7 mouse cellular contexts compared by ENCODE assay signal in the genomic region with DNA sequence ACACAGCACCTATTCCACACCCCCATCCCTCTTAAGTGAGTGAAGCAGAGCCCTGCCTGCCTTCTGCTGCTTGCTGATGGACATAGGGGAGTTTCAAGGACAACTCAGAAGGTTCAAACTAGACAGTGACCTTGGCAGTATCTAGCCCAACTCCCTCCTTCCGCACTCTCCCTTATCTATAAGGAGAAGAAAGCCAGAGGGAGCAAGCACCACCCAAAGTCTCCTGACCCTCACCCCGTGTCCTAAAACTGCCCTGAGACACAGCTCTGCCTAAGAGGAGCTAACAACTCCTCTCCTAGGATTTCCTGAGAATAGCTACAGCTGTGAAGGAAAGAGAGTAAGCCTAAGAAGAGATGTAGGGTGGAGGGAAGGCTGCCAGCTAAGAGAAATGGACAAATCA.
"Had no signal": no experiment of that assay in that cellular context is flagged by ENCODE, and none has a peak within 500 bp of the region (broad histone marks: within the 10 kb centered on the region; RNA-seq: fewer than 3 reads in every experiment).

No protein-coding gene starts in this region.

- H3K27ac ChIP-seq: limb, embryonic 12.5 days; lung, embryonic 15.5 days; macrophage; midbrain, embryonic 12.5 days; stomach, embryonic 15.5 days had no signal

- DNase-seq: thymus, adult 18-20 months had no signal

- H3K4me3 ChIP-seq: limb, embryonic 12.5 days; lung, embryonic 15.5 days; megakaryocyte, embryonic 14.5 days; midbrain, embryonic 12.5 days; stomach, embryonic 15.5 days had no signal
